Mouse (Mus musculus) neutrophil, adult 5-6 weeks (primary cell): ENCODE results near the gene Enpp1. TPM values are rescaled to one million over a fixed set of nuclear protein-coding genes. Genes with fewer than 3 reads are reported as not detected.

ENCODE experiments used
- total RNA-seq: library from RNA; stranded (forward); fragments of 200-1000 nt; gene quantifications from 2 replicates; pipeline ENCODE4 v1.2.3, GENCODE M21; 2017

Enpp1 gene
- total RNA-seq, 1 experiment from 2014 or later, result 13.7 TPM

Other genes with a start within 250 kb of the Enpp1 start
- gene Ccn2, start 116.7 kb downstream of the Enpp1 start, total RNA-seq, result not detected in 2 replicates
- 1.0 and 2.1 TPM in 2 replicates for gene Enpp3, start 130.7 kb upstream of the Enpp1 start, total RNA-seq
- gene Med23, start 157.8 kb upstream of the Enpp1 start, total RNA-seq, result 24.1 and 24.8 TPM in 2 replicates
- gene Arg1, start 215.3 kb upstream of the Enpp1 start, total RNA-seq, result 0.70 TPM in 1 of 2 replicates, not detected in the other